Comparison of ENCODE assay signal across 15 mouse cellular contexts in genomic region chr5:135040777-135041176, GRCm38 (mm10). TPM values are rescaled to one million over a fixed set of nuclear protein-coding genes. Genes with fewer than 3 reads are reported as not detected.
A peak's percentile ranks its signal among the peaks of the same experiment; 100 is the strongest.
DNase-seq lines count a peak whose midpoint lies in the region; ATAC-seq and TF ChIP-seq lines count a peak whose summit lies in the region.
"Had no signal": no experiment of that assay in that cellular context is flagged by ENCODE, and none has a peak within 500 bp of the region (broad histone marks: within the 10 kb centered on the region; RNA-seq: fewer than 3 reads in every experiment).

No protein-coding gene starts in this region.

- H3K27ac ChIP-seq in heart, embryonic 14.5 days (replicated peaks in 1 of 2; ENCODE audit: control insufficient read depth in 1 of 2, insufficient read depth in 1 of 2, low read depth in 2 of 2, low read length in 2 of 2) = 0 out of 4 replicates have a peak overlapping the region, but pooled peaks of 1 of the 2 experiments have one; percentile 14
- peak overlapping the region; percentile 65 for H3K27ac ChIP-seq in midbrain, embryonic 10.5 days (replicated peaks)
- H3K27ac ChIP-seq in midbrain, embryonic 11.5 days (ENCODE audit: low read depth, low read length) = no peak overlapping the region
- peak overlapping the region; percentile 68 for H3K27ac ChIP-seq in cortical plate, adult 2 months (ENCODE audit: insufficient read depth, low read length)
- H3K27ac ChIP-seq: hindbrain, embryonic 15.5 days; midbrain, embryonic 13.5 days had no signal

- no peak overlapping the region for H3K4me3 ChIP-seq in heart, embryonic 14.5 days (ENCODE audit: control insufficient read depth in 1 of 2, insufficient read depth in 1 of 2, low read depth in 1 of 2, low read length in 2 of 2)
- H3K4me3 ChIP-seq in midbrain, embryonic 10.5 days = no peak overlapping the region
- no peak overlapping the region for H3K4me3 ChIP-seq in midbrain, embryonic 11.5 days (ENCODE audit: low read depth, low read length)
- H3K4me3 ChIP-seq in cortical plate, adult 2 months (ENCODE audit: insufficient read depth, low read length) = no peak overlapping the region
- H3K4me3 ChIP-seq: erythroblast, embryonic 14.5 days; hindbrain, embryonic 15.5 days; midbrain, embryonic 13.5 days had no signal

- no peaks in the 10 kb centered on the region for H3K9me3 ChIP-seq in heart, embryonic 14.5 days (ENCODE audit: control insufficient read depth, low read length)
- no peaks in the 10 kb centered on the region for H3K9me3 ChIP-seq in midbrain, embryonic 10.5 days (replicated peaks)
- H3K9me3 ChIP-seq in midbrain, embryonic 11.5 days (ENCODE audit: control insufficient read depth, low read length) = no peaks in the 10 kb centered on the region
- H3K9me3 ChIP-seq: hindbrain, embryonic 15.5 days; midbrain, embryonic 13.5 days had no signal

- peak overlapping the region; percentile 34; the same call in 1 of the 2 replicates for H3K9ac ChIP-seq in heart, embryonic 14.5 days (ENCODE audit: low read length)
- H3K9ac ChIP-seq in midbrain, embryonic 11.5 days (ENCODE audit: low read length) = no peak overlapping the region
- H3K9ac ChIP-seq: hindbrain, embryonic 15.5 days; midbrain, embryonic 13.5 days had no signal

- no peak for TF ChIP-seq POLR2A in cortical plate, adult 2 months (IDR thresholded peaks at IDR 0.05; ENCODE audit: extremely low read depth, insufficient read depth, low read length)

- no peak overlapping the region for H3K4me2 ChIP-seq in heart, embryonic 14.5 days (ENCODE audit: low read length)
- H3K4me2 ChIP-seq in midbrain, embryonic 11.5 days = no peak overlapping the region
- H3K4me2 ChIP-seq: hindbrain, embryonic 15.5 days; midbrain, embryonic 13.5 days had no signal

- intact Hi-C loops in heart, postnatal 36 days (cut with DNase I) = no loop called here

- peaks cover 49% of the 10 kb centered on the region for H3K36me3 ChIP-seq in heart, embryonic 14.5 days (ENCODE audit: control insufficient read depth, insufficient read depth, low read length)
- H3K36me3 ChIP-seq in midbrain, embryonic 10.5 days = peaks cover 29% of the 10 kb centered on the region
- peaks cover 2% of the 10 kb centered on the region; the same call in 1 of the 2 replicates for H3K36me3 ChIP-seq in midbrain, embryonic 11.5 days (ENCODE audit: control insufficient read depth, insufficient read depth, low read length)

- no peak for ATAC-seq in heart, embryonic 14.5 days (ENCODE audit: insufficient number of reproducible peaks, insufficient read depth, low FRiP score, low read depth)
- no peak for ATAC-seq in midbrain, embryonic 11.5 days (ENCODE audit: low FRiP score)
- ATAC-seq: lung, postnatal 0 days; midbrain, embryonic 13.5 days had no signal

- WGBS in heart, embryonic 14.5 days = 41% methylated on average over 11 of the region's 11 CpGs
- 85% methylated on average over 11 of the region's 11 CpGs for WGBS in midbrain, embryonic 10.5 days
- 80% methylated on average over 11 of the region's 11 CpGs for WGBS in midbrain, embryonic 11.5 days

- H3K4me1 ChIP-seq in heart, embryonic 14.5 days (ENCODE audit: control insufficient read depth in 2 of 2, insufficient read depth in 2 of 2, low read length in 2 of 2) = peaks cover 11 to 12% of the 10 kb centered on the region in 2 experiments
- H3K4me1 ChIP-seq in midbrain, embryonic 10.5 days = peaks cover 21% of the 10 kb centered on the region
- H3K4me1 ChIP-seq in midbrain, embryonic 11.5 days (ENCODE audit: control insufficient read depth, insufficient read depth, low read length) = no peaks in the 10 kb centered on the region
- peaks cover 14% of the 10 kb centered on the region for H3K4me1 ChIP-seq in cortical plate, adult 2 months (ENCODE audit: control insufficient read depth, insufficient read depth, low read length)
- H3K4me1 ChIP-seq: hindbrain, embryonic 15.5 days had no signal

- no peaks in the 10 kb centered on the region for H3K27me3 ChIP-seq in heart, embryonic 14.5 days (ENCODE audit: control insufficient read depth, insufficient read depth, low read length)
- no peaks in the 10 kb centered on the region for H3K27me3 ChIP-seq in midbrain, embryonic 10.5 days (ENCODE audit: low read depth, poor library complexity, severe bottlenecking)
- no peaks in the 10 kb centered on the region for H3K27me3 ChIP-seq in midbrain, embryonic 11.5 days (ENCODE audit: control insufficient read depth, insufficient read depth, low read length)
- H3K27me3 ChIP-seq: hindbrain, embryonic 15.5 days; midbrain, embryonic 13.5 days had no signal

- TF ChIP-seq CTCF in cortical plate, adult 2 months (IDR thresholded peaks at IDR 0.05; ENCODE audit: extremely low read depth, insufficient read depth, low read length) = no peak

- no peak for DNase-seq in heart, postnatal 36 days
- DNase-seq in midbrain, embryonic 10.5 days (ENCODE audit: low spot score) = no peak
- no peak for DNase-seq in midbrain, embryonic 11.5 days (ENCODE audit: low spot score, missing footprints)
- DNase-seq in right cerebral cortex, postnatal 25 days = peak; percentile 55
- no peak for DNase-seq in c-Kit-positive CD71-positive TER-119-positive erythroid progenitor cells, embryonic 14.5 days (ENCODE audit: low spot score)
- DNase-seq in kidney, postnatal 25 days = no peak
- DNase-seq: cerebellum, adult 11-12 months; embryo, embryonic 11 days; kidney, adult 8-10 months had no signal

RNA-seq across cellular contexts. Expression of gene Stx1a, which starts 17.5 kb away (rescaled TPM):
- 5.4 and 6.4 TPM in 2 replicates for polyA plus RNA-seq in heart, embryonic 14.5 days (2014; fragmentation: Nextera tagmentation; extraction: Ambion mirVana)
- total RNA-seq in heart, postnatal 36 days (2021) = 1 to 10 TPM; 1.7 to 2.0 TPM
- 13.3 and 17.5 TPM in 2 replicates for polyA plus RNA-seq in midbrain, embryonic 10.5 days (2016; fragmentation: Nextera tagmentation; extraction: Ambion mirVana)
- 16.1 and 17.7 TPM in 2 replicates for polyA plus RNA-seq in midbrain, embryonic 11.5 days (2014; fragmentation: Nextera tagmentation; extraction: Ambion mirVana)
- polyA plus RNA-seq in cortical plate, adult 2 months (2012; rRNA removed) = 545 and 568 TPM in 2 replicates

RNA-seq across cellular contexts. Expression of gene Dnajc30, which starts 23.2 kb away (rescaled TPM):
- polyA plus RNA-seq in heart, embryonic 14.5 days (2014; fragmentation: Nextera tagmentation; extraction: Ambion mirVana) = 30.6 and 31.1 TPM in 2 replicates
- total RNA-seq in heart, postnatal 36 days (2021) = 10 to 100 TPM; 38.5 to 40.4 TPM
- 27.2 and 28.3 TPM in 2 replicates for polyA plus RNA-seq in midbrain, embryonic 10.5 days (2016; fragmentation: Nextera tagmentation; extraction: Ambion mirVana)
- polyA plus RNA-seq in midbrain, embryonic 11.5 days (2014; fragmentation: Nextera tagmentation; extraction: Ambion mirVana) = 30.0 and 30.2 TPM in 2 replicates
- polyA plus RNA-seq in cortical plate, adult 2 months (2012; rRNA removed) = 58.3 and 58.4 TPM in 2 replicates

RNA-seq across cellular contexts. Expression of gene Bud23, which starts 24.0 kb away (rescaled TPM):
- 47.2 and 52.3 TPM in 2 replicates for polyA plus RNA-seq in heart, embryonic 14.5 days (2014; fragmentation: Nextera tagmentation; extraction: Ambion mirVana)
- 10 to 100 TPM; 21.2 to 24.7 TPM for total RNA-seq in heart, postnatal 36 days (2021)
- 158 and 179 TPM in 2 replicates for polyA plus RNA-seq in midbrain, embryonic 10.5 days (2016; fragmentation: Nextera tagmentation; extraction: Ambion mirVana)
- 105 and 116 TPM in 2 replicates for polyA plus RNA-seq in midbrain, embryonic 11.5 days (2014; fragmentation: Nextera tagmentation; extraction: Ambion mirVana)
- polyA plus RNA-seq in cortical plate, adult 2 months (2012; rRNA removed) = 66.6 and 82.3 TPM in 2 replicates

RNA-seq across cellular contexts. Expression of gene Abhd11, which starts 31.8 kb away (rescaled TPM):
- polyA plus RNA-seq in heart, embryonic 14.5 days (2014; fragmentation: Nextera tagmentation; extraction: Ambion mirVana) = 72.1 and 74.9 TPM in 2 replicates
- total RNA-seq in heart, postnatal 36 days (2021) = 10 to 100 TPM; 63.6 to 68.4 TPM
- polyA plus RNA-seq in midbrain, embryonic 10.5 days (2016; fragmentation: Nextera tagmentation; extraction: Ambion mirVana) = 39.4 and 39.8 TPM in 2 replicates
- 37.8 and 41.2 TPM in 2 replicates for polyA plus RNA-seq in midbrain, embryonic 11.5 days (2014; fragmentation: Nextera tagmentation; extraction: Ambion mirVana)
- polyA plus RNA-seq in cortical plate, adult 2 months (2012; rRNA removed) = 78.3 and 80.1 TPM in 2 replicates

RNA-seq across cellular contexts. Expression of gene Vps37d, which starts 37.3 kb away (rescaled TPM):
- 1.3 and 3.5 TPM in 2 replicates for polyA plus RNA-seq in heart, embryonic 14.5 days (2014; fragmentation: Nextera tagmentation; extraction: Ambion mirVana)
- total RNA-seq in heart, postnatal 36 days (2021) = 1 to 10 TPM in 1 of 2 experiments, under 1 TPM in 1; 0.95 to 1.6 TPM
- polyA plus RNA-seq in midbrain, embryonic 10.5 days (2016; fragmentation: Nextera tagmentation; extraction: Ambion mirVana) = 7.2 and 11.2 TPM in 2 replicates
- polyA plus RNA-seq in midbrain, embryonic 11.5 days (2014; fragmentation: Nextera tagmentation; extraction: Ambion mirVana) = 6.8 and 9.6 TPM in 2 replicates
- polyA plus RNA-seq in cortical plate, adult 2 months (2012; rRNA removed) = 26.6 and 29.4 TPM in 2 replicates
- polyA plus RNA-seq: erythroblast, embryonic 14.5 days had no signal

Comparison
In these comparisons a context has a peak if more than half of its experiments do, and no peak if none do; other contexts are left out.
1. RNA of gene Stx1a, which starts 17.5 kb away (polyA plus RNA-seq): 545 to 568 TPM in cortical plate, adult 2 months; 16.1 to 17.7 TPM in midbrain, embryonic 11.5 days, 13.3 to 17.5 TPM in midbrain, embryonic 10.5 days and 5.4 to 6.4 TPM in heart, embryonic 14.5 days; every median in the first group is over 10 times any median in the second.